Mouse (Mus musculus) limb, embryonic 15.5 days (tissue): ENCODE measurements at regions not wholly inside any gene's neighbourhood (a gene's known extent, or its start where the extent isn't known, plus 50 kb on each side); places are given as distances from the start of the nearest gene placed in this dataset.

Source experiments
- ATAC-seq: fragments of 200-750 bp; cut with Nextera tagmentation; 2 replicates; pipeline ENCODE4 v1.8.0; 2017; ENCODE audit warnings: low read depth, moderate TSS enrichment; ENCODE audit not compliant: insufficient number of reproducible peaks, low FRiP score, low TSS enrichment
- H3K27ac ChIP-seq: fragments of 300-500 bp; sonication (generic); 2 replicates; pipeline ENCODE4 v1.5.1; 2015; ENCODE audit warnings: moderate library complexity, mild to moderate bottlenecking, inconsistent platforms
- H3K27me3 ChIP-seq: fragments of 300-500 bp; sonication (generic); 2 replicates; pipeline ENCODE4 v1.6.1; 2015; ENCODE audit warnings: inconsistent platforms
- H3K36me3 ChIP-seq: fragments of 300-500 bp; sonication (generic); 2 replicates; pipeline ENCODE4 v1.6.1; 2015; ENCODE audit warnings: inconsistent platforms
- H3K4me1 ChIP-seq: fragments of 300-500 bp; sonication (generic); 2 replicates; pipeline ENCODE4 v1.6.1; 2015; ENCODE audit warnings: inconsistent platforms
- H3K4me2 ChIP-seq: fragments of 300-500 bp; sonication (generic); 2 replicates; pipeline ENCODE4 v1.6.1; 2015; ENCODE audit warnings: mild to moderate bottlenecking, inconsistent platforms
- H3K4me3 ChIP-seq: fragments of 300-500 bp; sonication (generic); 2 replicates; pipeline ENCODE4 v1.5.1; 2015; ENCODE audit warnings: mild to moderate bottlenecking, inconsistent platforms
- H3K9ac ChIP-seq: fragments of 300-500 bp; sonication (generic); 2 replicates; pipeline ENCODE4 v1.6.1; 2015; ENCODE audit warnings: inconsistent platforms
- H3K9me3 ChIP-seq: fragments of 300-500 bp; sonication (generic); 2 replicates; pipeline ENCODE4 v1.6.1; 2016; ENCODE audit warnings: inconsistent platforms
- WGBS: fragments of 180-500 bp; shearing (Covaris S2); methylation state at CpG from one replicate; pipeline ENCODE4 v1.1.7; 2015; 5-methylcytosine and 5-hydroxymethylcytosine counted together

DNA sequence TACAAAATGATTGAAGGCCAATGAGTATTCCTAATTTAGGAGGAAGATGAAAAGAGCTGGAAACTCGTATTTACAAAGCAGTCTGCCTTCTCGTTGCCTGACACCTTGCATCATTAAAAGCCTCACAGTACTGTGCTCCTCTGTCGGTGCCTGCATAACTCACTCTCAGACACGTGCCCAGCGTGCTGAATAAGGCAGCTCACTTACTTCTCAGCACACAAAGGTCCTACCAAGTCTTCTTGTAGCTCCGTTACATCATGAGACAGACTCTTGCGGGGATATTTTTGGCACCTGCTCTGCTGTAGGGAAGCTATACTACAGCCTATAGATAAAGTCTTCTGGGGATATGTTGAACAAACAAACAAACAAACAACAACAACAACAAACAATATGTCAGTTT is 400.0 kb upstream of the Atp11b start:
- Histone ChIP-seq H3K27ac (no peak overlapping the region), H3K36me3 (no peaks in the 10 kb centered on the region), H3K4me1 (peaks cover 4% of the 10 kb centered on the region; the same call in 1 of the 2 replicates), H3K9ac (no peak overlapping the region), H3K4me3 (no peak overlapping the region), H3K9me3 (no peaks in the 10 kb centered on the region), H3K27me3 (no peaks in the 10 kb centered on the region), H3K4me2 (no peak overlapping the region)
- WGBS = 32% methylated on average over 7 of the region's 7 CpGs
- no peak for ATAC-seq

DNA sequence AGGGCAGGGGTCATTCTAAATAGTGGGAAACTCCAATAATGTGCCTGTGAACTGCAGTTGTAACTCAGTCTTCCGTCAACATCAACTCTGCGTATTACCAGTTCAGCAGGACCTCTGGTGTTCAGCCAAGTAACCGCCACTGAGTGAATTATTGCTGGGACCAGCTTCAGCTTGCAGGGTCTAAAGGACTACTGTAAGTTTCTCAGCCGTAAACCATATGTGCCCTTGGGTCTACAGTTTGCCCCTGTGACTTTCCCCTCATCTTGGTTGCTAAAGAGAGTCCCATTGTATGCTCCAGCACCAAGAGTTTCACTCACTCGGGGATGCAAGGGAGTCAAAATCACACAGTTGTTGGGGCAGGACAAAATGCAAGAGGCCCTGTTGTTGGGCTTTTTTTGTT is 399.6 kb upstream of the Atp11b start:
- no peak for ATAC-seq
- Histone ChIP-seq H3K4me3 (no peak overlapping the region), H3K4me1 (no peaks in the 10 kb centered on the region), H3K27ac (no peak overlapping the region), H3K9ac (no peak overlapping the region), H3K9me3 (no peaks in the 10 kb centered on the region), H3K36me3 (no peaks in the 10 kb centered on the region), H3K27me3 (no peaks in the 10 kb centered on the region), H3K4me2 (no peak overlapping the region)
- WGBS = 28% methylated on average over 5 of the region's 5 CpGs

DNA sequence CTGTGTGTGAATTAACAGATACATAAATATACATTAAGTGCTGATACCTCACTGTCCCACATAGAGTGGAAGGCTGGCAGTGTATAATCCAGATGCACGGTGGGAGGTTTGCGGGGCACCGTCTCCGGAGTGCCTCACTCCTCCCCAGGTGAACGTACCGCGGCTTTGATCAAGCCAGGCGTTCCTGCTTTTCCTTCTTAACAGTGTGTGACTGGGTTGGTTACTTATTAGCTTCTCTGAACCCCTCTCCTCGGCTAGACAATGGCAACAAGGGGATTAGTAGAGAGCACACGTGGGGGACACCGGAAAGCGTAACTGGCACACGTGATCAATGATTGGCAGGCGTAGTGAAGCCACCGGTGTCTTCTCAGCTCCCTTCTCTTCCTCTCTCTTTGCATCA is 396.8 kb upstream of the Atp11b start:
- no peak for ATAC-seq

DNA sequence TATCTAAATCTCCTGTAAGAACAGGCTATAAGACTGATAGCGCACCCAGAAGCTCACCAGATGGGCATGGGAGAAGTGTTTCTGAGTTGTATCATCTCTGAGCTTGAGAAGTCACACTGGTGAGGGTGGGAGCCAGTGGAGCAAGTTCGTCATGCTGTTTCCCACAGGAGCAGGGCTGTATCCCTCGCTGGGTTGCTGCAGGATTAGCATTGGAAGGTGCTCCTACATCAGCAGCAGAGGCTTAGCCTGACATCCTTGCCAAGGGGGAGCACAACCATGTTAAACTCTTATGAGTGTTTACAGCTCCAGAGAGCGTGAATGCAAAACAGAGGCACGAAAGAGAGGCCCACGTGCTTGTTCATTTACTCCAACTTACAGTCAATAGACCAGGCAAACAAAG is 395.4 kb upstream of the Atp11b start:
- Histone ChIP-seq H3K27ac (no peak overlapping the region), H3K4me3 (no peak overlapping the region), H3K9me3 (no peaks in the 10 kb centered on the region), H3K27me3 (0 out of 2 replicates have a peak, but pooled peaks cover 3% of the 10 kb centered on the region), H3K4me2 (no peak overlapping the region), H3K36me3 (no peaks in the 10 kb centered on the region), H3K9ac (no peak overlapping the region), H3K4me1 (no peaks in the 10 kb centered on the region)
- no peak for ATAC-seq
- WGBS = 54% methylated on average over 6 of the region's 6 CpGs

More for the DNA sequence above, 396.8 kb upstream of the Atp11b start:
- H3K4me3 ChIP-seq = no peak overlapping the region
- H3K9ac ChIP-seq = no peak overlapping the region
- H3K36me3 ChIP-seq = no peaks in the 10 kb centered on the region
- 66% methylated on average over 15 of the region's 15 CpGs for WGBS
- H3K27me3 ChIP-seq = 0 out of 2 replicates have a peak, but pooled peaks cover 3% of the 10 kb centered on the region
- no peak overlapping the region for H3K27ac ChIP-seq
- no peaks in the 10 kb centered on the region for H3K4me1 ChIP-seq
- no peak overlapping the region for H3K4me2 ChIP-seq
- H3K9me3 ChIP-seq = no peaks in the 10 kb centered on the region

DNA sequence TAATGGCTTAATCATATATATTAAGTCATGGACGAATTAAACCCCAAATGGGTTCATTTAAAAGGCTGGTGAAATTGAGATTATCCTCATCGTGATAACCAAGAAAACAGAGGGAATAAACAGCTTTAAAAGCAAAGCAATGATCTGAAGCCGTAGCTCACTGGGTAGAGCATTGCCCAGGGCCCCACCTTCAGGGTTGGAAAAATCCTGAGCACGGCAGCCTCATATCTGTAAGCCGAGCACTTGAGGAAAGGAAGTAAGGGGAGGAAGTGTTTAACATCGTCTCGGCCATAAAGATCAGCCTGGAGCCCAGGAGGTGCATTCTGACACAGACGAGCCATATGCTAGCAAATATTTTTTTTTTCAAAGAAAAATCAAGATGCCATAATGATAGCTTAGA is 394.6 kb upstream of the Atp11b start:
- H3K27ac ChIP-seq = no peak overlapping the region
- H3K9ac ChIP-seq = no peak overlapping the region
- no peak overlapping the region for H3K4me3 ChIP-seq
- H3K27me3 ChIP-seq = 0 out of 2 replicates have a peak, but pooled peaks cover 3% of the 10 kb centered on the region
- H3K4me2 ChIP-seq = no peak overlapping the region
- 16% methylated on average over 8 of the region's 8 CpGs for WGBS
- no peaks in the 10 kb centered on the region for H3K36me3 ChIP-seq
- no peaks in the 10 kb centered on the region for H3K4me1 ChIP-seq
- H3K9me3 ChIP-seq = no peaks in the 10 kb centered on the region
- no peak for ATAC-seq

DNA sequence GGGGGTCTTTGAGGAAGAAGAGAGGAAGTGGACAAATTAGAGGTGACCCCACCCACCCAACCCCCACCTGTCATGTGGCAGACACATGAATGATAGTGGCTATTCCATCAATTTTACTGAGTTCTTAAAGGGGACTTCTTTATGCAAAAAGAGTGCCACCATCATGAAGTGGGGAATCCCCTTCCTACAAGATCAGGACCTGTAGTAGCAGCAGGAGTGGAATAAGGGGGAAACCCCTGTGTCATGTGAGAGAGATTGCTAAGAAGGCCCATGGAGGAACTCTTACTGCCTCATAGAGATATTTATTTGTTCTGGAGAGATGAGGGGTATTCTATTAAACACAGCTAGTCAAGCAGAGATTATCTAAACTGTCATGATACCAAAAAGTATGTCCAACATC is 393.4 kb upstream of the Atp11b start:
- H3K9me3 ChIP-seq = no peaks in the 10 kb centered on the region
- H3K27ac ChIP-seq = no peak overlapping the region
- H3K27me3 ChIP-seq = 0 out of 2 replicates have a peak, but pooled peaks cover 3% of the 10 kb centered on the region
- ATAC-seq = no peak
- no peaks in the 10 kb centered on the region; the same call in 1 of the 2 replicates for H3K4me1 ChIP-seq
- no peaks in the 10 kb centered on the region for H3K36me3 ChIP-seq
- H3K9ac ChIP-seq = no peak overlapping the region
- no peak overlapping the region for H3K4me2 ChIP-seq
- no peak overlapping the region for H3K4me3 ChIP-seq

DNA sequence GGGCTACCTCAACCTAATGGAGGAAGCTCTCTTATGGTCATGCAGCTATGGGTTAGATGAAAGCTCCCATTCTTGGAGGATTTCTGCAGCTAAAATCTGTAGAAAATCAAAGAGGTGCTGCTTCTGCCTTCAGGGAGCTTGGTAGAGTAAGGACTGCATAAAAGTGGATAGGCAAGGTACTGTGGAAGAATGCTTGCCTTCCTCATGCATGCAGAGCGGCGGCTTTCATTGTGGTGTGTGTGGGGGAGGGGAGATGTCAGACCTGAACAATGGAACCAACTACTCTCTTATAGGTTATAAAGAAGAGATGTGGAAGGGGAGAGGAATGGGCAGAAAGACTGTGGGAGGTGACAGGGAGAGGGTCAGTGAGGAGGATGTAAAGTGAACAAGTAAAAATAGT is 392.8 kb upstream of the Atp11b start:
- no peak for ATAC-seq
- Histone ChIP-seq H3K4me2 (no peak overlapping the region), H3K4me3 (no peak overlapping the region), H3K27ac (no peak overlapping the region), H3K27me3 (0 out of 2 replicates have a peak, but pooled peaks cover 3% of the 10 kb centered on the region), H3K36me3 (no peaks in the 10 kb centered on the region), H3K4me1 (no peaks in the 10 kb centered on the region; the same call in 1 of the 2 replicates), H3K9me3 (no peaks in the 10 kb centered on the region), H3K9ac (no peak overlapping the region)
- 91% methylated on average over 2 of the region's 2 CpGs for WGBS

DNA sequence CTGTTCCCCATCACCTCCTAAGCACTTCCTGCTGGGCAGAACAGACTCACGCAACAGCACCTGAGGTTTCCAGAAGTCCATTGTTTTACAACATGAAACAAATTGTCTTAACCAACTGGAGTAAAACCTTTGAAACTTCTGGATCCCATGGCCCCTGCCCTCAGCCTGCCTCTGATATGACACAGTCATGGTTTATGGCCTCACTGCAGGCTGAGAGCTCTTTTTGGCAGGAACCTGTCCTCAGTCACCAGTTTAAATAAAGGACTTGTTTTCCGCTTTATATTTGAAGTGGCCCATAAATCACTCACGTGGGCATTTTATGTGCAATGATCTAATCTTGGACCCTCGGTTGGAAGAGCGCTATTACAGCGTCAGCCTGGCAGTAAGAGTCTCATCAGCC is 388.5 kb upstream of the Atp11b start:
- H3K9ac ChIP-seq = no peak overlapping the region
- no peak overlapping the region for H3K4me3 ChIP-seq
- ATAC-seq = no peak
- WGBS = 51% methylated on average over 6 of the region's 6 CpGs
- no peaks in the 10 kb centered on the region for H3K36me3 ChIP-seq
- H3K27ac ChIP-seq = no peak overlapping the region
- 0 out of 2 replicates have a peak, but pooled peaks cover 3% of the 10 kb centered on the region for H3K27me3 ChIP-seq
- no peaks in the 10 kb centered on the region for H3K9me3 ChIP-seq
- no peaks in the 10 kb centered on the region; the same call in 1 of the 2 replicates for H3K4me1 ChIP-seq
- no peak overlapping the region for H3K4me2 ChIP-seq

DNA sequence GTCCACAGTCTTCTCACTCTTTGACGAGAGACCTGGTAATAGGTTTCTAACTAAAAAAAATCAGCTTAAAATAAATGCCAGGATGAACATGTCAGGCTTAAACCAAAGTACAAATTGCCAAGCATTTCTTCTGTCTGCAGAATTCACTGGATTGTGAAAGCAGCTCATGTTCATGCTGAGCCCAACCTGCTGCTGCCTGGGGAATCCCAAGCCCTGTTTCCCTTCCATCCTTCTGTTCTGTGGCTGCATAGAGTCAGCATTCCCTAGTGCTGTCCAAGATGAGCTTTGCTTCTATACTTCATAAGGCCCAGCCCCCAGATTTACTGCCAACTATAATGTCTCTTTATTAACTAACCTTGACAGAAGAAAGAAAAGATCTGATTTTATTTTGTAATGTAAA is 381.6 kb upstream of the Atp11b start:
- no peak for ATAC-seq

DNA sequence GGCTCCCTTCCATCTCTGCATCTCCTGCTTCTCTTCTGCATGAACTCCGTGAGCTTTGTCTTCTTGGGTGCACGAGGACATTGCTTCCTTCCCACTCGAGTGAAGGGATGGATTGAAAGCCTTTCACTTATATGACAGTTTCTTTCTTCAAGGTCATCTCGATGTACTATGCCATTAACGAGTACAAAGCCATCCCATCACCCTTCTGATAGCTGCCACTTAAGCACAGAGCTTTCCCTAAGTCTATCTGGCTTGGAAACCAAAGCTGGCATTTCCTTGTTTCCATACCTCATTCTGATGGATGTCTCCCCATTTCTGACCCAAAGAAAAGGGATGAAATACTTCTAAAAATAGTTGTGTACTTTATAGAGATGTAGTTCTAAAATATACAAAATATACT is 366.5 kb upstream of the Atp11b start:
- Histone ChIP-seq H3K27me3 (no peaks in the 10 kb centered on the region), H3K4me2 (no peak overlapping the region), H3K27ac (no peak overlapping the region), H3K9me3 (no peaks in the 10 kb centered on the region), H3K36me3 (no peaks in the 10 kb centered on the region), H3K9ac (no peak overlapping the region), H3K4me1 (no peaks in the 10 kb centered on the region), H3K4me3 (no peak overlapping the region)
- no peak for ATAC-seq
- 74% methylated on average over 5 of the region's 5 CpGs for WGBS

More for the DNA sequence above, 381.6 kb upstream of the Atp11b start:
- Histone ChIP-seq H3K27me3 (no peaks in the 10 kb centered on the region), H3K27ac (no peak overlapping the region), H3K9ac (no peak overlapping the region), H3K9me3 (no peaks in the 10 kb centered on the region), H3K4me2 (no peak overlapping the region), H3K4me1 (no peaks in the 10 kb centered on the region), H3K4me3 (no peak overlapping the region), H3K36me3 (no peaks in the 10 kb centered on the region)
- 83% methylated on average over 1 of the region's 1 CpGs for WGBS

DNA sequence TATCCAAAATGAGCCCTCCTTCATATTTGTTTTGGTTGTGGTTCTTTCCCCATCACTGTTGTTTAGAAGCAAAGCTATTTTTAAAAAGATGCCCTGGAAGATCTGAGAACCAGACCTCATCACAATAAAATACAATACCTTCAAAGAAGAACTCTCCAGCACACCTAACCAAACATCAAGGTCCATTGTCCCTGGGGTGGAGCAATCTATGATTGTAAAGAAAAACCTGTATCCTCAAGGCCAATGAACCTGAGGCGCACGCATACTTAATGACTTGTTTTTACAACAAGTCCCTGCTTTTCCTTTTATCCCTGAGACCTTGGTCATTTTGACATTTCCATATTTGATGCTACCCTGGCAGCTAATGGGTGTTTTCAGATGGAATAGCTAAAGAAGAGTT is 361.2 kb upstream of the Atp11b start:
- H3K27me3 ChIP-seq = no peaks in the 10 kb centered on the region
- no peak overlapping the region for H3K4me3 ChIP-seq
- no peak overlapping the region for H3K9ac ChIP-seq
- H3K4me2 ChIP-seq = no peak overlapping the region
- no peaks in the 10 kb centered on the region for H3K9me3 ChIP-seq
- no peak for ATAC-seq
- H3K27ac ChIP-seq = no peak overlapping the region
- no peaks in the 10 kb centered on the region for H3K36me3 ChIP-seq
- WGBS = 89% methylated on average over 2 of the region's 2 CpGs
- H3K4me1 ChIP-seq = no peaks in the 10 kb centered on the region

DNA sequence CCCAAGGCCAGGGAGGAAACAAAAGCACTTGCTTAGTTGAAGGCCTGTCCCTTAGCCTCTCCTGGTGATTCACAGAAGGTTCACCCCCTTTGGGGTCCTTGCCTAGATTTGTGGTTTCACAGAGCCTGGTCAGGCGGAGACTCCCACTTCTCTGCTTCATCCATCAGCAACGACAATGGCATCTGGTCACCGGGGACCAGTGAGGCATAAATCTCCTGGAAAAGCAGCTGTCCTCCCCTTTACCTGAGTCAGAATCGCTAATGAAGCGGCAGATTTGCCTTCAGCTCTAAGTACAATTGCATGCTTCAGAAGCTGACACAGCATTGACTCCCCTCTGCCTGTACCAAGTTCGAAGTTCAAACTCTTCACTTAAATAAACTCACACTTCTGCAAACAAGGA is 353.7 kb upstream of the Atp11b start:
- Histone ChIP-seq H3K4me3 (no peak overlapping the region), H3K9ac (no peak overlapping the region), H3K4me2 (no peak overlapping the region), H3K27me3 (no peaks in the 10 kb centered on the region), H3K36me3 (no peaks in the 10 kb centered on the region), H3K27ac (no peak overlapping the region), H3K4me1 (peaks cover 2% of the 10 kb centered on the region; the same call in 1 of the 2 replicates), H3K9me3 (no peaks in the 10 kb centered on the region)
- WGBS = 41% methylated on average over 6 of the region's 6 CpGs
- no peak for ATAC-seq

DNA sequence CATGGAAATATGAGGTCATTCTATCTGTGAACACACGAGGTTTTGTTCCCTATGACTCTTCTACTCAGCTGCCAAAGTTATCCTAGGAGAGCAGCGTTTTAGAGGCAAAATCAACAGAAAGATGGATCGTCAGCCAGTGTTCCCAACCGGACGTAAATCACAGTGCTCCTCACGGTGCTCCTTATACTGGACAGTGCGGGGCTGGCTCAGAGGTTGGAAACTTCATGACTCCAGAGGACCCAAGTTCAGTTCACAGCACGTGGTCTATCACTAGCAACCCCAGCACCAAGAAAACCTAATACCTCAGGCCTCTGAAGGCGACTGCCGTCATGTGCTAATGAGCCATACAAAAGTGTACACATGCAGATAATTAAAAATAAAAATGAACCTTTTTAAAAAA is 351.2 kb upstream of the Atp11b start:
- H3K27me3 ChIP-seq = no peaks in the 10 kb centered on the region
- 76% methylated on average over 10 of the region's 10 CpGs for WGBS
- no peaks in the 10 kb centered on the region for H3K9me3 ChIP-seq
- no peak overlapping the region for H3K4me2 ChIP-seq
- no peak overlapping the region for H3K27ac ChIP-seq
- H3K4me1 ChIP-seq = peaks cover 2% of the 10 kb centered on the region; the same call in 1 of the 2 replicates
- no peak overlapping the region for H3K9ac ChIP-seq
- no peak overlapping the region for H3K4me3 ChIP-seq
- H3K36me3 ChIP-seq = no peaks in the 10 kb centered on the region
- ATAC-seq = no peak
